In genomic region chr2:118087044-118087726, GRCm38 (mm10) we compare ENCODE assay signal across 17 mouse cellular contexts. TPM values are rescaled to one million over a fixed set of nuclear protein-coding genes. Genes with fewer than 3 reads are reported as not detected.
A peak's percentile ranks its signal among the peaks of the same experiment; 100 is the strongest.
DNase-seq lines count a peak whose midpoint lies in the region; ATAC-seq and TF ChIP-seq lines count a peak whose summit lies in the region.
"Had no signal": no experiment of that assay in that cellular context is flagged by ENCODE, and none has a peak within 500 bp of the region (broad histone marks: within the 10 kb centered on the region; RNA-seq: fewer than 3 reads in every experiment).

No protein-coding gene starts in this region.

- no peak for TF ChIP-seq CTCF in Patski (IDR thresholded peaks at IDR 0.05)
- no peak for TF ChIP-seq CTCF in kidney, postnatal 0 days (IDR thresholded peaks at IDR 0.05; ENCODE audit: low read depth)

- ATAC-seq in Patski = peak; percentile 31
- no peak for ATAC-seq in kidney, postnatal 0 days (replicated peaks; ENCODE audit: low FRiP score, low read depth)
- no peak for ATAC-seq in midbrain, embryonic 13.5 days
- ATAC-seq: forebrain, embryonic 15.5 days had no signal

- H3K36me3 ChIP-seq in kidney, postnatal 0 days (ENCODE audit: insufficient read depth, low read length) = no peaks in the 10 kb centered on the region
- no peaks in the 10 kb centered on the region for H3K36me3 ChIP-seq in midbrain, embryonic 13.5 days
- H3K36me3 ChIP-seq: embryonic facial prominence, embryonic 12.5 days; forebrain, embryonic 15.5 days; heart, embryonic 12.5 days; hindbrain, embryonic 10.5 days had no signal

- no peaks in the 10 kb centered on the region for H3K9me3 ChIP-seq in kidney, postnatal 0 days (replicated peaks; ENCODE audit: low read length)
- no peaks in the 10 kb centered on the region for H3K9me3 ChIP-seq in midbrain, embryonic 13.5 days
- H3K9me3 ChIP-seq: embryonic facial prominence, embryonic 12.5 days; forebrain, embryonic 15.5 days; heart, embryonic 12.5 days; hindbrain, embryonic 10.5 days had no signal

- in situ Hi-C loops in Patski (cut with MboI; ENCODE audit: low pct_unique_long_range_greater_than_20kb) = no loop called here

- no peak overlapping the region for H3K4me3 ChIP-seq in kidney, postnatal 0 days (replicated peaks; ENCODE audit: low read depth, low read length)
- no peak overlapping the region for H3K4me3 ChIP-seq in midbrain, embryonic 13.5 days (replicated peaks)
- H3K4me3 ChIP-seq: embryonic facial prominence, embryonic 12.5 days; forebrain, embryonic 15.5 days; heart, embryonic 12.5 days; hindbrain, embryonic 10.5 days had no signal

- H3K27ac ChIP-seq in kidney, postnatal 0 days = no peak overlapping the region
- H3K27ac ChIP-seq in midbrain, embryonic 13.5 days = no peak overlapping the region
- H3K27ac ChIP-seq: embryonic facial prominence, embryonic 12.5 days; forebrain, embryonic 15.5 days; hindbrain, embryonic 10.5 days; hindbrain, embryonic 14.5 days had no signal

- peak; percentile 15 for DNase-seq in kidney, adult 9 months
- no peak for DNase-seq in kidney, adult 11 months
- DNase-seq in Patski (ENCODE audit: low read depth, low spot score) = peak; percentile 33
- peak; percentile 39 for DNase-seq in kidney, postnatal 0 days (ENCODE audit: low spot score)
- no peak for DNase-seq in spleen, adult 18-20 months
- DNase-seq: adrenal gland, postnatal 10 days; cerebellum, adult 11-12 months; cerebellum, adult 9-10 months; cerebellum, postnatal 25 days; gastrocnemius, postnatal 25 days had no signal

- H3K4me1 ChIP-seq in kidney, postnatal 0 days (replicated peaks; ENCODE audit: insufficient read depth, low read length) = no peaks in the 10 kb centered on the region
- no peaks in the 10 kb centered on the region for H3K4me1 ChIP-seq in midbrain, embryonic 13.5 days (replicated peaks)
- H3K4me1 ChIP-seq: embryonic facial prominence, embryonic 12.5 days; forebrain, embryonic 15.5 days; heart, embryonic 12.5 days; hindbrain, embryonic 10.5 days had no signal

- no peak overlapping the region for H3K4me2 ChIP-seq in kidney, postnatal 0 days (ENCODE audit: low read length)
- no peak overlapping the region for H3K4me2 ChIP-seq in midbrain, embryonic 13.5 days (replicated peaks)
- H3K4me2 ChIP-seq: embryonic facial prominence, embryonic 12.5 days; forebrain, embryonic 15.5 days; heart, embryonic 12.5 days; hindbrain, embryonic 14.5 days had no signal

- POLR2A ChIA-PET in Patski (lab: Charles Lee) = no interaction called here

- WGBS in kidney, postnatal 0 days = 37% methylated on average over 10 of the region's 10 CpGs
- 74% methylated on average over 10 of the region's 10 CpGs for WGBS in midbrain, embryonic 13.5 days

- H3K27me3 ChIP-seq in Patski = no peaks in the 10 kb centered on the region
- H3K27me3 ChIP-seq in kidney, postnatal 0 days (ENCODE audit: insufficient read depth, low read length) = no peaks in the 10 kb centered on the region
- H3K27me3 ChIP-seq in midbrain, embryonic 13.5 days = no peaks in the 10 kb centered on the region
- H3K27me3 ChIP-seq: CH12.LX; embryonic facial prominence, embryonic 12.5 days; forebrain, embryonic 15.5 days; heart, embryonic 12.5 days had no signal

- no peak overlapping the region for H3K9ac ChIP-seq in kidney, postnatal 0 days (ENCODE audit: low read depth, low read length)
- no peak overlapping the region for H3K9ac ChIP-seq in midbrain, embryonic 13.5 days (replicated peaks)
- H3K9ac ChIP-seq: embryonic facial prominence, embryonic 12.5 days; forebrain, embryonic 15.5 days; heart, embryonic 12.5 days; hindbrain, embryonic 14.5 days had no signal

- CTCF ChIA-PET in Patski (lab: Charles Lee) = interaction anchor here (0.8 to 1.2 kb wide), 3 partner anchors 10 to 24 kb away, joined by 3 read pairs; partner anchors contain the start of gene Thbs1

RNA-seq across cellular contexts. Expression of gene Thbs1, which starts 24.5 kb away (rescaled TPM):
- 883 TPM for polyA plus RNA-seq in Patski (2021)
- 38.1 and 38.5 TPM in 2 replicates for polyA plus RNA-seq in kidney, postnatal 0 days (2015; fragmentation: Nextera tagmentation; extraction: Ambion mirVana)
- polyA plus RNA-seq in midbrain, embryonic 13.5 days (2015; fragmentation: Nextera tagmentation; extraction: Ambion mirVana) = 4.3 and 5.1 TPM in 2 replicates

Comparison
In these comparisons a context has a peak if more than half of its experiments do, and no peak if none do; other contexts are left out.
1. DNase-seq: peak in kidney, adult 9 months (single experiment), Patski (single experiment) and kidney, postnatal 0 days (single experiment); none in kidney, adult 11 months (single experiment) and spleen, adult 18-20 months (0 of 2).
2. RNA of gene Thbs1, which starts 24.5 kb away (polyA plus RNA-seq): 883 TPM in Patski (single experiment); 38.1 to 38.5 TPM in kidney, postnatal 0 days and 4.3 to 5.1 TPM in midbrain, embryonic 13.5 days; every median in the first group is over 10 times any median in the second.